Mouse (Mus musculus): Measurements from ENCODE around the gene Oog4. TPM values are rescaled to one million over a fixed set of nuclear protein-coding genes. Genes with fewer than 3 reads are reported as not detected.
"Not testable (repeated sequence)": the region's sequence is repeated elsewhere in the genome, so short reads cannot be mapped to it uniquely, and the experiment has no call there.

Gene Oog4
- not detected in 2 replicates for total RNA-seq (2012; rRNA removed)

- in situ Hi-C loops (cut with MboI; ENCODE audit: low sequenced_read_pairs in 2 of 2, unreplicated experiment in 2 of 2) = no loop called here
- Histone ChIP-seq H3K4me3 (ENCODE audit: insufficient read depth in 1 of 2, low read depth in 1 of 2, low read length in 2 of 2, poor library complexity in 1 of 2, severe bottlenecking in 1 of 2) (no peak within 1 kb of the TSS), H3K9ac (ENCODE audit: insufficient read depth, low read depth, low read length, poor library complexity, severe bottlenecking) (no peak within 1 kb of the TSS), H3K36me3 (ENCODE audit: control insufficient read depth, insufficient read depth, low read length, poor library complexity, severe bottlenecking) (no peaks in the 10 kb centered on the region), H3K27ac (ENCODE audit: insufficient read depth, low read depth, low read length, poor library complexity, severe bottlenecking) (no peak within 1 kb of the TSS), H3K9me3 (ENCODE audit: control insufficient read depth, insufficient read depth, low read depth, low read length) (no peaks in the 10 kb centered on the region), H3K4me1 (ENCODE audit: control insufficient read depth in 2 of 2, insufficient read depth in 2 of 2, low read length in 2 of 2, poor library complexity in 1 of 2) (no peaks in the 10 kb centered on the region)
- DNase-seq (ENCODE audit: low read depth, low spot score) = no peak
- no peak for TF ChIP-seq MAFK (IDR thresholded peaks at IDR 0.05; ENCODE audit: insufficient read depth, low read depth, low read length)
- TF ChIP-seq CHD2 (IDR thresholded peaks at IDR 0.05; ENCODE audit: low read depth, low read length) = no peak
- no peak for TF ChIP-seq HCFC1 (IDR thresholded peaks at IDR 0.05; ENCODE audit: borderline replicate concordance, insufficient read depth, low read length)
- no peak for TF ChIP-seq ZNF384 (IDR thresholded peaks at IDR 0.05; ENCODE audit: low read depth, low read length)
- TF ChIP-seq ZC3H11A (IDR thresholded peaks at IDR 0.05; ENCODE audit: borderline replicate concordance, low read depth, low read length) = no peak
Measured at GRCm38 (mm10) chr4:143450224-143450623, at the start of gene Oog4. Gene Oog4 (minus strand): TSS chr4:143450324.

GRCm38 (mm10) chr4:143426770-143427169 lies 23.4 kb downstream of the Oog4 start:
- H3K9ac ChIP-seq (ENCODE audit: insufficient read depth, low read depth, low read length, poor library complexity, severe bottlenecking); H3K4me3 ChIP-seq (ENCODE audit: insufficient read depth in 1 of 2, low read depth in 1 of 2, low read length in 2 of 2, poor library complexity in 1 of 2, severe bottlenecking in 1 of 2); H3K27ac ChIP-seq (ENCODE audit: insufficient read depth, low read depth, low read length, poor library complexity, severe bottlenecking); H3K4me1 ChIP-seq (ENCODE audit: control insufficient read depth in 2 of 2, insufficient read depth in 2 of 2, low read length in 2 of 2, poor library complexity in 1 of 2); in situ Hi-C loops (cut with MboI; ENCODE audit: low sequenced_read_pairs in 2 of 2, unreplicated experiment in 2 of 2); H3K9me3 ChIP-seq (ENCODE audit: control insufficient read depth, insufficient read depth, low read depth, low read length); DNase-seq (ENCODE audit: low read depth, low spot score); H3K36me3 ChIP-seq (ENCODE audit: control insufficient read depth, insufficient read depth, low read length, poor library complexity, severe bottlenecking): not testable (repeated sequence)

- H3K4me3 ChIP-seq (ENCODE audit: insufficient read depth in 1 of 2, low read depth in 1 of 2, low read length in 2 of 2, poor library complexity in 1 of 2, severe bottlenecking in 1 of 2) = peak overlapping the region in 1 of 2 experiments; percentile 35; a peak in 1 of 4 replicates
- no peak overlapping the region; the same call in 1 of the 2 replicates for H3K9ac ChIP-seq (ENCODE audit: insufficient read depth, low read depth, low read length, poor library complexity, severe bottlenecking)
- H3K4me1 ChIP-seq (ENCODE audit: control insufficient read depth in 2 of 2, insufficient read depth in 2 of 2, low read length in 2 of 2, poor library complexity in 1 of 2) = no peaks in the 10 kb centered on the region
- DNase-seq (ENCODE audit: low read depth, low spot score) = peak; percentile 34
- peak overlapping the region; percentile 85; the same call in 1 of the 2 replicates for H3K27ac ChIP-seq (ENCODE audit: insufficient read depth, low read depth, low read length, poor library complexity, severe bottlenecking)
- H3K9me3 ChIP-seq (ENCODE audit: control insufficient read depth, insufficient read depth, low read depth, low read length) = 0 out of 2 replicates have a peak, but pooled peaks cover 2% of the 10 kb centered on the region
- H3K36me3 ChIP-seq (ENCODE audit: control insufficient read depth, insufficient read depth, low read length, poor library complexity, severe bottlenecking) = peaks cover 30% of the 10 kb centered on the region
- TF ChIP-seq MAFK (IDR thresholded peaks at IDR 0.05; ENCODE audit: insufficient read depth, low read depth, low read length) (no peak), CHD2 (IDR thresholded peaks at IDR 0.05; ENCODE audit: low read depth, low read length) (no peak), ZNF384 (IDR thresholded peaks at IDR 0.05; ENCODE audit: low read depth, low read length) (no peak), HCFC1 (IDR thresholded peaks at IDR 0.05; ENCODE audit: borderline replicate concordance, insufficient read depth, low read length) (peak; percentile 50; the same call in 1 of the 2 replicates), ZC3H11A (IDR thresholded peaks at IDR 0.05; ENCODE audit: borderline replicate concordance, low read depth, low read length) (no peak)
- in situ Hi-C loops (cut with MboI; ENCODE audit: low sequenced_read_pairs in 2 of 2, unreplicated experiment in 2 of 2) = no loop called here
Measured at GRCm38 (mm10) chr4:143414121-143414520, 36.0 kb downstream of the Oog4 start.

DNA sequence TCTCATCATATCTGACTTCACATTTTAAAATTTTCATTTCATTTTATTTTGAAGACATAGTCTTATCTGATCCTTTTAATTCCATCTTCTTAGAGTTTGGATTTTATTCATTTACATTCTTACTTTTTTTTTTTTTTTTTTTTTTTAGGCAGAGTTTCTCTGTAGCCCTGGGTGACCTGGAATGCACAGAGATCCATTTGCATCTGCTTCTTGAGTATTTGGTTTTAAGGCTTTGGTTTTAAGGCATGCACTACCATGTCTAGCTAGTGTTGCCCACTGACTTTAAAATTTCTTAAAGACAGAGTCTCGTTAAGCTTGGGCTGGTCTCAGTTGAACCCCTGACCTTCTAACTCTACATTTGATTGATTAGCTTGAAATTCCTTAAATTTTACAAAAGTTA lies 36.5 kb downstream of the Oog4 start:
- peaks cover 25% of the 10 kb centered on the region for H3K36me3 ChIP-seq (ENCODE audit: control insufficient read depth, insufficient read depth, low read length, poor library complexity, severe bottlenecking)
- H3K27ac ChIP-seq (ENCODE audit: insufficient read depth, low read depth, low read length, poor library complexity, severe bottlenecking) = peak overlapping the region; percentile 83; the same call in 1 of the 2 replicates
- TF ChIP-seq CHD2 (IDR thresholded peaks at IDR 0.05; ENCODE audit: low read depth, low read length) (no peak), ZNF384 (IDR thresholded peaks at IDR 0.05; ENCODE audit: low read depth, low read length) (peak; percentile 89)
- H3K9me3 ChIP-seq (ENCODE audit: control insufficient read depth, insufficient read depth, low read depth, low read length) = 0 out of 2 replicates have a peak, but pooled peaks cover 2% of the 10 kb centered on the region
- H3K9ac ChIP-seq (ENCODE audit: insufficient read depth, low read depth, low read length, poor library complexity, severe bottlenecking) = peak overlapping the region; percentile 55; the same call in 1 of the 2 replicates
- H3K4me1 ChIP-seq (ENCODE audit: control insufficient read depth in 2 of 2, insufficient read depth in 2 of 2, low read length in 2 of 2, poor library complexity in 1 of 2) = no peaks in the 10 kb centered on the region
- in situ Hi-C loops (cut with MboI; ENCODE audit: low sequenced_read_pairs in 2 of 2, unreplicated experiment in 2 of 2) = no loop called here
- DNase-seq (ENCODE audit: low read depth, low spot score) = no peak
- H3K4me3 ChIP-seq (ENCODE audit: insufficient read depth in 1 of 2, low read depth in 1 of 2, low read length in 2 of 2, poor library complexity in 1 of 2, severe bottlenecking in 1 of 2) = peak overlapping the region; percentile 35 to 85; a peak in 2 of 4 replicates

All from ES-E14 (cell line).